Mouse (Mus musculus) left cerebral cortex, adult 9 months (tissue): Measurements from ENCODE around the gene Npy.
A peak's percentile ranks its signal among the peaks of the same experiment; 100 is the strongest.

ENCODE experiments used
- DNase-seq, 2 experiments: peaks; one replicate each; pipeline ENCODE4 v3.0.0; 2022; ENCODE audit warnings: low spot score in 2 of 2

Npy gene

DNA sequence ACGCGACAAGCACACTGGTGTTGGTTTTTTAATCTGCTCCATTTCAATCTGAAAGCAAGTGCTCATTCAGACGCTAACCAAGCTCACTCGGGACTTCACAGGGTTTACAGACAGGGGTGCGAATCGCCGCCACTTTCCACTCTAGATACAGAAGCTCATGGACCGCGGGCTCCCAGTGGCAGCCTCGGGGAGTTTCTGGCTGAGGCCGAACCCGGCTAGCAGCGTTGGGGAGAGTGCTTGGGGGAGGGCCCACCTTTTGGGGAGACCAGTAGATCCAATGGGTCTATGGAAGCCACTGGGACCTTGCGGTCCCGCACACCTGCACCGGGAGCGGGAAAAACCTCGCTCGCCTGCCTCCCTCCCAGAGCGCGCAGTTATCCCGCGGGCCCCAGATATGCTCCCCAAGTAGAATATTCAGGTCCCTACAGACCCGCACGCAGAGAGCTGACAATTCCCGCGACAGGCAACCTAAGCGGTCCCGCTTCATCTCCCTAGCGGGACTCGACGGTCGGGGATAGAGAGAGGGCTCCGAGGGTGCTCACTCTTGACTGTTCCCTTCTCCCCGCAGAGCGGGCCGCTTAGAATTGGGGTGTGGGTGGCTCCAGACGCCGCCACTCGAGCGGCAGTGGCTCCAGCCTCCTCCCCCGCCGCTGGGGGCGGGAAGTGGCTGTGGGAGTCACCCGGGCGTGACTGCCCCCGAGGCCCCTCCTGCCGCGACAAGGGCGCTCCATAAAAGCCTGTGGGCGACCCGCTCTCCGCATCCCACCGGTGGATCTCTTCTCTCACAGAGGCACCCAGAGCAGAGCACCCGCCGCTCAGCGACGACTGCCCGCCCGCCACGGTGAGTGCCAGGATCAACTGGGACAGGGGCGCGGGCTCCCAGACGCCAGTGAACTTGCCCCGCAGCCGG is at the start of gene Npy:
Gene Npy (plus strand): TSS at position 750 of the 910 bp plus-strand sequence.
- DNase-seq: peak in 1 of 2 experiments; percentile 6

DNA sequence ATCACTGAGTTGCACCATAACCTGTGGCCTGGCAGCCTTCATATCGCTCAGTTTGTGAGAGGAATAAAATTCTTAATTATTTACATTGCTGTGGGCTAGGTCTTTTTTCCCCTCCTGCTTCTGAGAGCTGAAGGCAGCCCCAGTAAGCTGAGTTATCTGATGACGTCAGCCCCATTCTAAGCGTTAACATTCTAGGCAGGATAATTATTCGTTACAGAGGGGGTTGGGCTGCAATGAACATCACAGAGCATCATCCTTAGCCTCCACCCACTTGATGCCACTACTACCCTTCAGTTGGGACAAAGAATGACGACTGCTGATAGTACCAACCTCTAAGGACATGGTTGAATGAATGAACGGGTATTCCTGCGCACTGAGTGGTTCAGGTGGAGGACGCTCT is 47.5 kb upstream of the Npy start:
- DNase-seq: no peak

DNA sequence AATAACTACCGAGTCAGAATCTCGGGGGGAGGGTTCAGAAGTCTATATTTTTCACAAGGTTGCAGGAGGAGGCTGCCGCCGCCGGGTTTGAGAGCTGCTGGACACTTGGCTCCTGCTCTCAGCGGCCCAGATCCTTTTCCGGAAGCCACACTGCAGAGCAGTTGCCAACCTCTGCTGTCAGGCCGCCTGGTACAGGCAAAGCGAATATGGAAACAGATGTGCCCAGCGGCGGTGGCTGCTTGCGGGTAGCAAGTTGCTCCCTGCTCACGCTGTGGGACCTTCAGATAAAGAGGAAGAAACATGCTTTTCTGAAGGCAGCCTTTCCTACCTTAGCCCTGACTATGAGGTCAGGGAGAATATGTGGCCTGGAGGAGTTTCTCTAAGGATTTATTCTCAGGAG is 44.4 kb upstream of the Npy start:
- DNase-seq: no peak

DNA sequence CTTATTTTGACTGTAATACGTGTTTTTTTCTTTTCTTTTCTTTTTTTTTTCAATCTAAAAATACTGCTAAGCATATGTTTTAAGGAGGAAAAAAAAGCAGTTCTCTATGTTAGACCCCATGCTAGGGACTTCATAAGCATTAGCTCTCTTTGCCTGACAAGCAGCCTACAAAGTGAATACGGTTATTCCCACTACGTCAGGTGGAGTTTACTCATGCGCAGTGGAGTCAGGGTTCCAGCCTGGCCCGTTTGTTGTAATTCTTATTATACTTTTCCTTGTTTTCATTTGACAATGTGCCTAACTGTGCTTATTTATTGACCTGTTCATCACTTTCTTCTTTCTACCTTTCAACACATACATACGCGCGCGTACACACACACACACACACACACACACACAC is 43.8 kb upstream of the Npy start:
- DNase-seq: no peak

- no peak for DNase-seq
Observed at GRCm38 (mm10) chr6:49779606-49780005, 42.9 kb upstream of the Npy start.

DNA sequence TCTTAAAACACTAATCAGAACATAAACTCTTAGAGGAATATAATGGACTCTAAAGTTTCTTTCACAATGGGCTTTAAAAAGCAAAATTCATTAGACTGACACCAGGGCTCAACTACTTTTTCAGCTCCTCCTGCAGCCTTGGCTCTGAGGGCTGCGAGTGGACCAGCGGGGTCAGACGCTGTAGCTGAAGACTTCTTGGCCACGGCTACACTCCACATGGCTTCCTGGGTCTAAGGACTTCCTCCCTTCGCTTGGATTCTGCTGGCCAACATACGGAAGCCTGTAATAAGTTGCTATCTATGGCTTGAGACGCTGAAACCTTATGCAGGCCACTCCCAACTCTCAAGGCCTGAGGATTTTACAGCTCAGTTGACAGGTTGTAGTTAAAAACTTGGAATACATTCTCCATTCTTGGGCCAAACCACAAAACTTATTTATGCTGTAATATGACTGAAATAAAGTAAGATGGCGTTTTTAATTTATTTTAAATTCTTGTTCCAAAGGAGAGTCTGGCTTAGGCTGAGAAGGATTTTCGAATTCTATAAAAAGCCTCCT is 41.6 kb upstream of the Npy start:
- DNase-seq: no peak

DNA sequence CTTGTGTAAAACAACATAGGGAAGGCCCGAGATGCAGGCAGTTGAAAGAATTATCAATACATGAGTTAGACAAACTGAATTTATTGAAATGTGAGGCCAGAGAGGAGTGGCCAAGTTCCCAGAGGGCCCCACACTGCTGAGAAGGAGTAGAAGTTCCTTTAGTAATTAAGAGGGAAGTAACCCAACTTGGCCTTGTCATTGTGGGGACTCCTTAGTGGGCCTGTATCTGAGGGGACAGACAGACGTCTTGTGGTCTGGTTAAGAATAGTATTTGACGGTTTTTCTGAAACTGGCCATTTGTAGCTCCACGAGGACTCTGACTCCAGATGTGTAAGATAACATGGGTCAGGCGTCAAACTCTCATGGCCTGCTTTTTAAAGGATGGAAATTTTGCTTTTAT is 40.7 kb upstream of the Npy start:
- no peak for DNase-seq

GRCm38 (mm10) chr6:49782679-49783078 is 39.8 kb upstream of the Npy start:
- DNase-seq: no peak

- no peak for DNase-seq
Observed at GRCm38 (mm10) chr6:49792524-49792923, 30.0 kb upstream of the Npy start.

GRCm38 (mm10) chr6:49804105-49804504 is 18.4 kb upstream of the Npy start:
- no peak for DNase-seq

GRCm38 (mm10) chr6:49808076-49808475 is 14.4 kb upstream of the Npy start:
- DNase-seq: no peak

DNA sequence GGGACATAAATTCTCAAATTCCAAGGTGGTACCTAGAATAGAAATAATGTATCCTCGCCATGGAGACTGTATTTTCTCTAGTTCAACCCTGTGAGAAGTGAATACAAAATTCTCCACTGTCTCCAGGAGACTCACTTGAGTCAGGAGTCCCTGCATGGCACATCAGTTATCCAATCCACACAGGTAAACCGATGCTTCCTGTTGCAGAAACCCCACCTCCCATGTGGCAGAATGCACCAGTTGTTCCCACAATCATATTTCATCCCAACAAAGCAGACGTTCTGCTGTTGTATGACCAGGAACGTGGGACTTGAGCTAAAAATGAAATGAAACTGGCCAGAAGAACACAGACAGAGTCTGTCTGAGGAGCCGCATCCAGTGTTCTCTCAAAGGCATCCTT is 5.3 kb upstream of the Npy start:
- peak in 1 of 2 experiments; percentile 19 for DNase-seq

- DNase-seq: peak in 1 of 2 experiments; percentile 22
Observed at GRCm38 (mm10) chr6:49817625-49818024, 4.9 kb upstream of the Npy start.

- no peak for DNase-seq
Observed at GRCm38 (mm10) chr6:49822871-49823230, 341 bp downstream of the Npy start.

- no peak for DNase-seq
Observed at GRCm38 (mm10) chr6:49823371-49823770, 861 bp downstream of the Npy start.

- DNase-seq: no peak
Observed at GRCm38 (mm10) chr6:49823821-49824220, 1.3 kb downstream of the Npy start.

GRCm38 (mm10) chr6:49831579-49831978 is 9.1 kb downstream of the Npy start:
- no peak for DNase-seq

DNA sequence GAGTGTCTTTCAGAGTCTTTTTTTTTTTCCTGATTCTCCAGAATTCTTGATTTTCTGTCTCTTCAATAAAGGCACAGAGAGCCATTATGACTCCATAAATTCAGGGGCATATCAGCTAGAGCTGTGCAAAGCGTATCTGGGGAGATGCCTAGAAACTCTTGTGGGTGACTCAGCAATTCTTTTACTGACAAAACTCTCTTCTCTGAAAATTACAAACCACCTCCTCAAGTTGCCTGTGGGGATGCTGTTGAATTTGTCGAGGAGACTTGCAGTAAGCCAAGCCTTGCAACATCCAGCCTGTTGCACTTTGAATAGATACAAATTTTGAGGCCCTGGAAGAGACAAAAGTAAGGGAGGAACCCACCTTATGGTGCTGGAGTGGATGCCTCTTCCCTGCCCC is 34.3 kb downstream of the Npy start:
- peak; percentile 11 to 12 for DNase-seq

GRCm38 (mm10) chr6:49867571-49867970 is 45.1 kb downstream of the Npy start:
- no peak for DNase-seq

GRCm38 (mm10) chr6:49871071-49871470 is 48.6 kb downstream of the Npy start:
- no peak for DNase-seq

- no peak for DNase-seq
Observed at GRCm38 (mm10) chr6:49873556-49873955, 51.0 kb downstream of the Npy start.

DNA sequence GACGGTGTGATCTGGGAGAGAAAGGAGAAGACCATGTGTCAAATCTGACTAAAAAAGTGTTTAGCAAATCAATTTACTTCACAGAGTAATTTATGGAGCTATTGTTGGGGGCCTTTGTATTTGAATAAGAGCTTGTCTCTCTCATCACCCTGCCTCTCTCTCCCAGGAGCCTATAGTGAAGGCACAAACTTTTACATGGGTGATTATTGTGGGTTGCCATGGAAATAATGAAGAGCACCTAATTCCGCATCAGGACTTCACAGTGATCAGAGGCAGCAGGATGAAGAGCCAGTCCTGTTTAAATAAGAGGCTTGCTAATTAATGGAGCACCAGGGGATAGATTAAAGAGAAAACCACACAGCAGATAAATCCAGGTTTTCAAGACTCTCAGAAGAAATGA is 52.6 kb downstream of the Npy start:
- DNase-seq: no peak

DNA sequence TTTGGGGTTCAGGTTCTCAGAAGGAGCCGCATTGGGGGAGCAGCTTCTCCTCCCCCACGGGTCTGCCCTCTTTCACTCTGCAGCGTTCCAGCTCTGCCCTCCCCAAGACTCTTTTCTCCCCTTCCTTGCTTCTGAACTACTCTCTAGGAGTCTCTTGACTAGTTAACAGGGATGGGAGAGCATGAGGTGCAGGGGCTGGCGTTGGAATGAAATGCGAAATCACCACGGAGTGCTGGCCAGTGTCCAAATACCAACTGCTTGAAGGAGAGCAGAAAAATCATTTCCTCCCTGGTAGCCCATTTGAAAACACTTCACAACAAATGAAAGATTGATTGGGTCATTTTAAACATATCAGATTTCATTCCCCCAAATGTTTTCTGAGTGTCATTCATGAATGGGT is 53.3 kb downstream of the Npy start:
- DNase-seq: peak in 1 of 2 experiments; percentile 8
